Mouse (Mus musculus): Measurements from ENCODE around the gene Vmn1r87. TPM values are rescaled to one million over a fixed set of nuclear protein-coding genes. Genes with fewer than 3 reads are reported as not detected.

Gene Vmn1r87
- not detected for polyA plus RNA-seq (2014; fragmentation: Illumina TruSeq; extraction: RNeasy Lipid Tissue Mini Kit (QIAGEN cat#74804); ENCODE audit: low read depth, low replicate concordance)

GRCm38 (mm10) chr7:13140057-13140456, at the start of gene Vmn1r87:
Gene Vmn1r87, minus strand, starts transcription at chr7:13140157.

GRCm38 (mm10) chr7:13159268-13159667, 19.3 kb upstream of the Vmn1r87 start, which contains the start of gene Vmn1r88:
Gene Vmn1r88, plus strand, starts transcription at chr7:13159568.

GRCm38 (mm10) chr7:13119817-13120216, 20.1 kb downstream of the Vmn1r87 start, which contains the start of gene Vmn1r86:
Gene Vmn1r86, minus strand, starts transcription at chr7:13119917.

GRCm38 (mm10) chr7:13095073-13095472, 44.9 kb downstream of the Vmn1r87 start, which contains the start of gene Vmn1r85:
Gene Vmn1r85, minus strand, starts transcription at chr7:13095173.

Other genes with a start within 250 kb of the Vmn1r87 start
- 9.7 TPM for gene Zscan22, start 242.3 kb downstream of the Vmn1r87 start, polyA plus RNA-seq (2014; fragmentation: Illumina TruSeq; extraction: RNeasy Lipid Tissue Mini Kit (QIAGEN cat#74804); ENCODE audit: low read depth, low replicate concordance)
- 1,193 TPM for gene Rps5, start 217.9 kb downstream of the Vmn1r87 start, polyA plus RNA-seq (2014; fragmentation: Illumina TruSeq; extraction: RNeasy Lipid Tissue Mini Kit (QIAGEN cat#74804); ENCODE audit: low read depth, low replicate concordance)
- gene Rnf225, start 212.7 kb downstream of the Vmn1r87 start, polyA plus RNA-seq (2014; fragmentation: Illumina TruSeq; extraction: RNeasy Lipid Tissue Mini Kit (QIAGEN cat#74804); ENCODE audit: low read depth, low replicate concordance): 2.3 TPM
- 6.8 TPM for gene Zfp324, start 174.3 kb downstream of the Vmn1r87 start, polyA plus RNA-seq (2014; fragmentation: Illumina TruSeq; extraction: RNeasy Lipid Tissue Mini Kit (QIAGEN cat#74804); ENCODE audit: low read depth, low replicate concordance)
- 9.2 TPM for gene Zfp446, start 162.3 kb downstream of the Vmn1r87 start, polyA plus RNA-seq (2014; fragmentation: Illumina TruSeq; extraction: RNeasy Lipid Tissue Mini Kit (QIAGEN cat#74804); ENCODE audit: low read depth, low replicate concordance)
- gene Slc27a5, start 142.0 kb downstream of the Vmn1r87 start, polyA plus RNA-seq (2014; fragmentation: Illumina TruSeq; extraction: RNeasy Lipid Tissue Mini Kit (QIAGEN cat#74804); ENCODE audit: low read depth, low replicate concordance): not detected
- gene Trim28, start 141.0 kb downstream of the Vmn1r87 start, polyA plus RNA-seq (2014; fragmentation: Illumina TruSeq; extraction: RNeasy Lipid Tissue Mini Kit (QIAGEN cat#74804); ENCODE audit: low read depth, low replicate concordance): 177 TPM
- gene Zbtb45, start 130.1 kb downstream of the Vmn1r87 start, polyA plus RNA-seq (2014; fragmentation: Illumina TruSeq; extraction: RNeasy Lipid Tissue Mini Kit (QIAGEN cat#74804); ENCODE audit: low read depth, low replicate concordance): 11.0 TPM
- 207 TPM for gene Chmp2a, start 105.3 kb downstream of the Vmn1r87 start, polyA plus RNA-seq (2014; fragmentation: Illumina TruSeq; extraction: RNeasy Lipid Tissue Mini Kit (QIAGEN cat#74804); ENCODE audit: low read depth, low replicate concordance)
- 155 TPM for gene Ube2m, start 101.9 kb downstream of the Vmn1r87 start, polyA plus RNA-seq (2014; fragmentation: Illumina TruSeq; extraction: RNeasy Lipid Tissue Mini Kit (QIAGEN cat#74804); ENCODE audit: low read depth, low replicate concordance)
- 3.6 TPM for gene Mzf1, start 85.4 kb downstream of the Vmn1r87 start, polyA plus RNA-seq (2014; fragmentation: Illumina TruSeq; extraction: RNeasy Lipid Tissue Mini Kit (QIAGEN cat#74804); ENCODE audit: low read depth, low replicate concordance)
- not detected for gene Vmn1r85, start 45.0 kb downstream of the Vmn1r87 start, polyA plus RNA-seq (2014; fragmentation: Illumina TruSeq; extraction: RNeasy Lipid Tissue Mini Kit (QIAGEN cat#74804); ENCODE audit: low read depth, low replicate concordance)
- gene Vmn1r86, start 20.2 kb downstream of the Vmn1r87 start, polyA plus RNA-seq (2014; fragmentation: Illumina TruSeq; extraction: RNeasy Lipid Tissue Mini Kit (QIAGEN cat#74804); ENCODE audit: low read depth, low replicate concordance): not detected
- not detected for gene Vmn1r88, start 19.4 kb upstream of the Vmn1r87 start, polyA plus RNA-seq (2014; fragmentation: Illumina TruSeq; extraction: RNeasy Lipid Tissue Mini Kit (QIAGEN cat#74804); ENCODE audit: low read depth, low replicate concordance)
- gene Vmn1r89, start 72.9 kb upstream of the Vmn1r87 start, polyA plus RNA-seq (2014; fragmentation: Illumina TruSeq; extraction: RNeasy Lipid Tissue Mini Kit (QIAGEN cat#74804); ENCODE audit: low read depth, low replicate concordance): not detected
- gene Lig1, start 137.1 kb upstream of the Vmn1r87 start, polyA plus RNA-seq (2014; fragmentation: Illumina TruSeq; extraction: RNeasy Lipid Tissue Mini Kit (QIAGEN cat#74804); ENCODE audit: low read depth, low replicate concordance): 9.8 TPM
- gene Zswim9, start 138.6 kb upstream of the Vmn1r87 start, polyA plus RNA-seq (2014; fragmentation: Illumina TruSeq; extraction: RNeasy Lipid Tissue Mini Kit (QIAGEN cat#74804); ENCODE audit: low read depth, low replicate concordance): 7.6 TPM
- gene Pla2g4c, start 184.5 kb upstream of the Vmn1r87 start, polyA plus RNA-seq (2014; fragmentation: Illumina TruSeq; extraction: RNeasy Lipid Tissue Mini Kit (QIAGEN cat#74804); ENCODE audit: low read depth, low replicate concordance): 1.9 TPM